Mouse (Mus musculus) liver, postnatal 0 days (tissue): ENCODE results near the gene Casp6.

Experiments
- CTCF ChIP-seq: sonication (generic); IDR thresholded peaks from 2 replicates; pipeline ENCODE4 v1.5.1; 2016; ENCODE audit warnings: antibody characterized with exemption, low read depth
- EP300 ChIP-seq: IDR thresholded peaks from 2 replicates; pipeline ENCODE4 v1.6.1; 2016; ENCODE audit warnings: antibody characterized with exemption, low read depth, mild to moderate bottlenecking

- TF ChIP-seq CTCF (no peak), EP300 (no peak)
These were observed 9.2 kb upstream of the Casp6 start for GRCm38 (mm10) chr3:129892003-129892402.
